Mouse (Mus musculus): Measurements from ENCODE around the gene Cypt15. TPM values are rescaled to one million over a fixed set of nuclear protein-coding genes. Genes with fewer than 3 reads are reported as not detected.

Gene Cypt15
- polyA plus RNA-seq (2015; fragmentation: Nextera tagmentation; extraction: Ambion mirVana), result not detected in 2 replicates

DNA sequence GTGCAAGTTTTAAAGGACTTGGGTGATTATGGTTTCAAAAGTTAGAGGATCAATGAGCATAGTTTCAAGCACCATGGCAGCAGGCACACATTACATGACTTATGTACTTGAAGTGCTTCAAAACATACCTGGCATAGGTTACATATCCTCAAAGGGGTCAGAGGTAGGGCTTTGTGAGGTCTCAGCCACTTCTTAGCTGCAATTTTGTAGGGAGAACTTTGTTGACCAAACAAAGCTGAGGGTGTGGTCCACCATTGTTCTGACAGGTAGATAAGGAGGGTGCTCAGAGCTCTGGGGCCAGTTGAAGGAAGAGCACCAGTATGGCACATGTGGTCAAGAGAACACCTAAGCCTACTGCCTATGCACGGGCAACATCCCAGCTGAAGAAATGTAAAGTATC is at the start of gene Cypt15:
Gene Cypt15 (plus strand): TSS at position 301 of the 400 bp plus-strand sequence.

